Mouse (Mus musculus): ENCODE results near the gene Bnipl. TPM values are rescaled to one million over a fixed set of nuclear protein-coding genes. Genes with fewer than 3 reads are reported as not detected.
"Not testable (repeated sequence)": the region's sequence is repeated elsewhere in the genome, so short reads cannot be mapped to it uniquely, and the experiment has no call there.

Bnipl gene
- polyA plus RNA-seq, 1 experiment from 2014 or later, result 9.2 TPM

DNA sequence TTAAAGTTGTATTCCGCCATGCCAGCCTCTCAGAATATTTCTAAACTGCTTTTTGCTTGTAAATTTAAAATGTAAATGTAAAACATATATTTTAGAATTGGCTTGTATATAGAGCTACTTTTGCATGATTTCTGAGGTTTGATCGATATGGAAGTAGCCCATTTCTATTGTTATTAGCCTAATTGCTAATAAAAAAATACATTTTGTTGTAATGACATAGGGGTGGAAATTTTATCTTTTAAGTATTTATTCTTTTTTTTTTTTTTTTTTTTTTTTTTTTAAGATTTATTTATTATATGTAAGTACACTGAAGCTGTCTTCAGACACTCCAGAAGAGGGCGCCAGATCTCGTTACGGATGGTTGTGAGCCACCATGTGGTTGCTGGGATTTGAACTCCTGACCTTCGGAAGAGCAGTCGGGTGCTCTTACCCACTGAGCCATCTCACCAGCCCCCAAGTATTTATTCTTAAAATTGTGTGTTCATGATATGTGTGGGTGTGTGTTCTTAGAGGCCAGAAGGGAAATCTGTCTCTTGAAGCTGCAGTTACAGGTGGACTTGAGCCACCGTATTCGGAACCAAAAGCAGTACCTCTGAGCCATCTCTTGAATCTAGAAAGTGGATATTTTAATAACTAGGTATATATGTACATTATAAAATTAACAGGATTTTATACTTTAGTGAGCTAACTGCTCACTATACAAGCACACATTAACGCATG lies 37.9 kb downstream of the Bnipl start:
- not testable (repeated sequence) for H3K4me1 ChIP-seq (ENCODE audit: control insufficient read depth, insufficient read depth, low read length); H3K9me3 ChIP-seq (replicated peaks; ENCODE audit: control insufficient read depth, low read length); H3K4me2 ChIP-seq (ENCODE audit: low read depth, low read length); H3K36me3 ChIP-seq (ENCODE audit: control insufficient read depth, insufficient read depth, low read length); H3K4me3 ChIP-seq (replicated peaks; ENCODE audit: low read length); H3K9ac ChIP-seq (ENCODE audit: low read length); H3K27ac ChIP-seq (ENCODE audit: low read length); ATAC-seq (ENCODE audit: insufficient read depth, low FRiP score); H3K27me3 ChIP-seq (ENCODE audit: control insufficient read depth, insufficient read depth, low read length)
- 97% methylated on average over 7 of the region's 10 CpGs for WGBS

DNA sequence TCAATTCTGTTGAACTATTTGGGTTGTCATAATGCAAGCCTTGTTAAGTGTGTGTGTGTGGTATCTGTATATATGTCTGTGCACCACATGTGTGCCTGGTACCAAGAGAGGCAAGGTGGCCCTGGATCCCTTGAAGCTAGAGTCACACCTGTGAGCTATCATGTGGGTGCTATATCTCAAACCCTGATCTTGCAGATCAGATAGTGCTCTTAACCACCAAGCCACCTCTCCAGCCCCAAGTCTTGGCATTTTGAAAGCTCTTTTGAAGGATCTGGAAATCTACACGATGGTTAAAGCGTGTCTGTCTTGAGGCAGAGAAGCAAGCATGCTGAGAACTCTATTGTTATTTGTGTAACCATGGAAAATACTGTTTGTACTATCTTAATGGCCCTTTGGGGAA lies 40.4 kb downstream of the Bnipl start:
- no peak overlapping the region for H3K9ac ChIP-seq (ENCODE audit: low read length)
- H3K9me3 ChIP-seq (replicated peaks; ENCODE audit: control insufficient read depth, low read length), result no peaks in the 10 kb centered on the region
- H3K4me2 ChIP-seq (ENCODE audit: low read depth, low read length), result no peak overlapping the region
- no peak for ATAC-seq (ENCODE audit: insufficient read depth, low FRiP score)
- H3K36me3 ChIP-seq (ENCODE audit: control insufficient read depth, insufficient read depth, low read length), result peaks cover 12% of the 10 kb centered on the region; the same call in 1 of the 2 replicates
- no peaks in the 10 kb centered on the region for H3K27me3 ChIP-seq (ENCODE audit: control insufficient read depth, insufficient read depth, low read length)
- 81% methylated on average over 2 of the region's 2 CpGs for WGBS
- H3K4me1 ChIP-seq (ENCODE audit: control insufficient read depth, insufficient read depth, low read length), result no peaks in the 10 kb centered on the region
- H3K27ac ChIP-seq (ENCODE audit: low read length), result no peak overlapping the region
- no peak overlapping the region for H3K4me3 ChIP-seq (replicated peaks; ENCODE audit: low read length)

DNA sequence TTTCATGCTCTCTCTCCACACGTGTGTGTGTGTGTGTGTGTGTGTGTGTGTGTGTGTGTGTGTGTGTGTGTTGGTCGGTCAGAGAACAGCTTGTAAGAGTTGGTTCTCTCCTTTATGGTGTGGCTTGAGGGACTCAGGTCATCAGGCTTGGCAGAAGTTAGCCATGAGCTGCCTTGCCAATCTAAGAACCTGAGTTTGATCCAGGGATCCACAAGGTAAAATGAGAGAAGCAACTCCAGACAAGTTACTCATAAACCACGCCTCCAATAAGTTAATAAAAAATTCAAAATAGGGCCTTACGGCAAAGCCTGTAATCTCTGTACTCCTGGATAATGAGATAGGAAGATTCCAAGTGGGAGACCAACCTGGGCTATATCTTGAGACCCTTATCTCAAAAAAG lies 42.7 kb downstream of the Bnipl start:
- H3K9me3 ChIP-seq (replicated peaks; ENCODE audit: control insufficient read depth, low read length), result no peaks in the 10 kb centered on the region
- no peak overlapping the region for H3K4me2 ChIP-seq (ENCODE audit: low read depth, low read length)
- H3K9ac ChIP-seq (ENCODE audit: low read length), result no peak overlapping the region
- peaks cover 12% of the 10 kb centered on the region for H3K36me3 ChIP-seq (ENCODE audit: control insufficient read depth, insufficient read depth, low read length)
- no peak overlapping the region for H3K27ac ChIP-seq (ENCODE audit: low read length)
- H3K4me1 ChIP-seq (ENCODE audit: control insufficient read depth, insufficient read depth, low read length), result no peaks in the 10 kb centered on the region
- no peaks in the 10 kb centered on the region for H3K27me3 ChIP-seq (ENCODE audit: control insufficient read depth, insufficient read depth, low read length)
- WGBS, result 90% methylated on average over 4 of the region's 4 CpGs
- ATAC-seq (ENCODE audit: insufficient read depth, low FRiP score), result no peak
- H3K4me3 ChIP-seq (replicated peaks; ENCODE audit: low read length), result no peak overlapping the region

DNA sequence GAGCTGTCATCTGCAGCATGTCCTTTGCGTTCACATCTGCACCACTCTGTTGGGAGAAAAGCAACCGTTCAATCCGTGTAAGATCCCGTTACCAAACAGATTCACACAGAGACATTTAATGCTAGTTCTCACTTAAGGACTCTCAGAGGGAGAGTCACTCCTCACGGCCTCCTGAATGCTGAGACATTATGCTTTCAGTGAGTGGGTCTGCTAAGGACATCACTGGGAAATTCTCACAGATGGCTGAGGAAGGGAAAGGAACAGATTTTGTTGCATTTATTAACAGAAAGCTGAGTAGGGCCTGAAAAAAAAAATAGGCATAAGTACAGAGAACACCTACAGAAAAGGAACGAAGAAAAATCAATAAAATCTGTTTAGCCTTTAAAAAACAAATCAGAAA lies 47.1 kb downstream of the Bnipl start:
- Histone ChIP-seq H3K27ac (ENCODE audit: low read length) (no peak overlapping the region), H3K4me3 (replicated peaks; ENCODE audit: low read length) (no peak overlapping the region), H3K4me1 (ENCODE audit: control insufficient read depth, insufficient read depth, low read length) (no peaks in the 10 kb centered on the region), H3K9ac (ENCODE audit: low read length) (no peak overlapping the region), H3K9me3 (replicated peaks; ENCODE audit: control insufficient read depth, low read length) (no peaks in the 10 kb centered on the region), H3K4me2 (ENCODE audit: low read depth, low read length) (no peak overlapping the region), H3K36me3 (ENCODE audit: control insufficient read depth, insufficient read depth, low read length) (peaks cover 35% of the 10 kb centered on the region), H3K27me3 (ENCODE audit: control insufficient read depth, insufficient read depth, low read length) (no peaks in the 10 kb centered on the region)
- 89% methylated on average over 6 of the region's 6 CpGs for WGBS
- no peak for ATAC-seq (ENCODE audit: insufficient read depth, low FRiP score)

DNA sequence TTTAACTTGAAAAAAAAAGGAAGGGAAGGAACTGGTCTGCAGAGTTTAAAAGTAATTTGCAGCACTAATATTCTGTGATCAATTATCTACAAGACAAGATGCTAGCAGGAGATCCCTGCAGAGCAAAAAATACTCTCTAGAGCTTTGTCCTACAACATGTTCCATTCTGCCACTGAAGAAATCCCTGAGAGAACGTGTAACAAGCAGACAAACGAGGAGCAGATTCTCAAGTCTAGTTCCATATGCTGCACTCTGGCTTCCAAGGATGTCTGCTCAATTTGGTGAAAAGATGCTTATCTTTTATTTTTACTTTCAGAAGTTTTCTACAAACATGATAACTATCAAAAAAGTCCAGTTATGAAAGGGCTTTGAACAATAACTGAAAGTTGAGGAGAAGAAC lies 50.4 kb downstream of the Bnipl start:
- WGBS, result 78% methylated on average over 2 of the region's 2 CpGs
- H3K36me3 ChIP-seq (ENCODE audit: control insufficient read depth, insufficient read depth, low read length), result peaks cover 46% of the 10 kb centered on the region
- no peak for ATAC-seq (ENCODE audit: insufficient read depth, low FRiP score)
- no peaks in the 10 kb centered on the region for H3K9me3 ChIP-seq (replicated peaks; ENCODE audit: control insufficient read depth, low read length)
- no peak overlapping the region for H3K4me3 ChIP-seq (replicated peaks; ENCODE audit: low read length)
- H3K9ac ChIP-seq (ENCODE audit: low read length), result no peak overlapping the region
- no peak overlapping the region for H3K4me2 ChIP-seq (ENCODE audit: low read depth, low read length)
- H3K27ac ChIP-seq (ENCODE audit: low read length), result peak overlapping the region; percentile 7; the same call in 1 of the 2 replicates
- H3K4me1 ChIP-seq (ENCODE audit: control insufficient read depth, insufficient read depth, low read length), result no peaks in the 10 kb centered on the region
- H3K27me3 ChIP-seq (ENCODE audit: control insufficient read depth, insufficient read depth, low read length), result no peaks in the 10 kb centered on the region

DNA sequence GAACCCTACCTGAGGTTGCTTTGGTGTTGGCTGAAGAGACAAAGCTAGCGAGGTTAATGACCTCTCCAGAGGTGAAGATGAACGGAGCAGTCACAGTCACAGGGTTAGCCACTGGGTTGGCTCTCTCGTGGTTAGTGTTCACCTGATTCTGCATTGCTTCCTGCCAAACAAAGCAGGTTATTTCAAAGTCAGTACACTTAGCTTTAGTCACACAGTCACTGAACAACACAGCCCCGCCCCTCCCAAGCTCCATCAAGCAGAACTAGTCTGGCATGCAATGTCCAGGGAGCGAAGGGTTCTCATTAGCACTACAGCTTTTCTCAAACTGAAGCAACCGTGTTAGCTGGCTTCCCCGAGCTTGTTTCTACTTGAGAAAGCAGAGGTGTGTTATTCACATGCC lies 50.9 kb downstream of the Bnipl start:
- peaks cover 46% of the 10 kb centered on the region for H3K36me3 ChIP-seq (ENCODE audit: control insufficient read depth, insufficient read depth, low read length)
- no peaks in the 10 kb centered on the region for H3K9me3 ChIP-seq (replicated peaks; ENCODE audit: control insufficient read depth, low read length)
- peak overlapping the region; percentile 58 for H3K27ac ChIP-seq (ENCODE audit: low read length)
- WGBS, result 81% methylated on average over 7 of the region's 7 CpGs
- H3K9ac ChIP-seq (ENCODE audit: low read length), result no peak overlapping the region
- H3K4me3 ChIP-seq (replicated peaks; ENCODE audit: low read length), result no peak overlapping the region
- H3K4me2 ChIP-seq (ENCODE audit: low read depth, low read length), result no peak overlapping the region
- H3K27me3 ChIP-seq (ENCODE audit: control insufficient read depth, insufficient read depth, low read length), result no peaks in the 10 kb centered on the region
- no peaks in the 10 kb centered on the region for H3K4me1 ChIP-seq (ENCODE audit: control insufficient read depth, insufficient read depth, low read length)
- ATAC-seq (ENCODE audit: insufficient read depth, low FRiP score), result peak; percentile 33; the same call in 1 of the 2 replicates

DNA sequence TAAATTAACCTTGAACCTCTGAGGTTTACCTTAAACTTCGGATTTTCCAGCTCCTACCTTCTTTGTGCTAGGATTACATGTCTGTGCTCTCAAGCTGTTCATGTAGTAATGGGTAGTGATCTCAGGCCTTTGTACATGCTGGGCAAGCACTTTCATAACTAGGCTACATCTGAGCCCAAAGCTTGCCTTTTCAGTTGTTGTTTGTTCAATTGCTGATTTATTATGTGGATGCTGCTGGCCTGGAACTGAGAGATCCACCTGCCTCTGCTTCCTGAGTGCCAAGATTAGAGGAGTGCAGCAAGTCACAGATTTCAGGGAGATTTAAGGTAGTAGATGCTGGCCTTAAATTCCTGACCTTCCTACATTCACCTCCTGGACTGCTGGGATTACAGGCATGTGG lies 51.9 kb downstream of the Bnipl start:
- H3K9me3 ChIP-seq (replicated peaks; ENCODE audit: control insufficient read depth, low read length), result no peaks in the 10 kb centered on the region
- no peak overlapping the region for H3K9ac ChIP-seq (ENCODE audit: low read length)
- H3K4me3 ChIP-seq (replicated peaks; ENCODE audit: low read length), result no peak overlapping the region
- H3K4me1 ChIP-seq (ENCODE audit: control insufficient read depth, insufficient read depth, low read length), result no peaks in the 10 kb centered on the region
- ATAC-seq (ENCODE audit: insufficient read depth, low FRiP score), result no peak
- no peaks in the 10 kb centered on the region for H3K27me3 ChIP-seq (ENCODE audit: control insufficient read depth, insufficient read depth, low read length)
- H3K4me2 ChIP-seq (ENCODE audit: low read depth, low read length), result no peak overlapping the region
- no peak overlapping the region for H3K27ac ChIP-seq (ENCODE audit: low read length)
- peaks cover 42% of the 10 kb centered on the region for H3K36me3 ChIP-seq (ENCODE audit: control insufficient read depth, insufficient read depth, low read length)
- 74% methylated on average over 1 of the region's 1 CpGs for WGBS

DNA sequence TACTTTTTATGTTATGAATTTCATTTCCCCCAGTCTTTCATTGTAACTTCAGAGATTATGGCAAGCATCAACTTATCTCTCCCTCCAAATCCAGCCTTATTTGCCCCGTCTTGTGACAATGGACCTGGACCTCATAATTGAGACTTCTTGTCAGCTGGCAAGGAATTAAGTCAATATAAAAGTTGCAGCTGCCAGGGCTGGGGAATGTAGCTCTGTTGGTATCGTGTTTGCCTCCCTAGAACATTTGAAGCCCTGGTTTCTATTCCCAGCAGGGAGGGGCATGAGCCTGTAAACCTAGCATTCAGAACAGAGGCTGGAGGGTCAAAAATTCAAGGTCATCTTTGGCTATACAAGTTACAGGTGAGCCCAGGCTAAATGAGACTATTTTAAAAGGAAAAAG lies 55.2 kb downstream of the Bnipl start:
- no peak for ATAC-seq (ENCODE audit: insufficient read depth, low FRiP score)
- Histone ChIP-seq H3K9ac (ENCODE audit: low read length) (no peak overlapping the region), H3K27me3 (ENCODE audit: control insufficient read depth, insufficient read depth, low read length) (no peaks in the 10 kb centered on the region), H3K36me3 (ENCODE audit: control insufficient read depth, insufficient read depth, low read length) (peaks cover 32% of the 10 kb centered on the region), H3K4me2 (ENCODE audit: low read depth, low read length) (no peak overlapping the region), H3K9me3 (replicated peaks; ENCODE audit: control insufficient read depth, low read length) (no peaks in the 10 kb centered on the region), H3K4me1 (ENCODE audit: control insufficient read depth, insufficient read depth, low read length) (no peaks in the 10 kb centered on the region), H3K4me3 (replicated peaks; ENCODE audit: low read length) (no peak overlapping the region), H3K27ac (ENCODE audit: low read length) (no peak overlapping the region)
- WGBS, result 66% methylated on average over 2 of the region's 2 CpGs

DNA sequence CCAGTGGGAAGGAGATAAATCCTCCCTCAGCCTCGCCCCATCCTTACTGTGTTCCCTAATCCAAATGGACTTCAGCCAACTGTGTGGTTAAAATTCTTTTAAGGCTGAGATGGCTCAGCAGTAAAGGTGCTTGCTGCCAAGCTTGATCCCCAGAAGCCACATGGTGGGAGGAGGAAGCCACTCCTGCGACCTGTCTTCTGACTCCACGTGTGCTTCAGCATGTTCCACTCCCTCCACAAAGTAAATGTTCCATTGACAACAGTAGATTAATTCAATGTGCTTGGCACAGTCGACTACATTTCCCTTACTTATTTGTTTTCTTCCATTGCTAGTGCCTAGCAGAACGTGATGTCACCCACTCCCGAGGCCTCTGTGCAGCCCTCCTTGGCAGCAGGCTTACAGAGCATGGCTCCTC lies 56.3 kb downstream of the Bnipl start:
- H3K36me3 ChIP-seq (ENCODE audit: control insufficient read depth, insufficient read depth, low read length), result peaks cover 34% of the 10 kb centered on the region
- 71% methylated on average over 6 of the region's 6 CpGs for WGBS

More for the DNA sequence above, 56.3 kb downstream of the Bnipl start:
- Histone ChIP-seq H3K27me3 (ENCODE audit: control insufficient read depth, insufficient read depth, low read length) (no peaks in the 10 kb centered on the region), H3K9me3 (replicated peaks; ENCODE audit: control insufficient read depth, low read length) (no peaks in the 10 kb centered on the region), H3K4me3 (replicated peaks; ENCODE audit: low read length) (no peak overlapping the region), H3K4me2 (ENCODE audit: low read depth, low read length) (no peak overlapping the region), H3K4me1 (ENCODE audit: control insufficient read depth, insufficient read depth, low read length) (no peaks in the 10 kb centered on the region), H3K27ac (ENCODE audit: low read length) (no peak overlapping the region), H3K9ac (ENCODE audit: low read length) (no peak overlapping the region)
- no peak for ATAC-seq (ENCODE audit: insufficient read depth, low FRiP score)
